Mouse (Mus musculus) kidney, postnatal 0 days (tissue): ENCODE data around the gene Dhx34. TPM values are rescaled to one million over a fixed set of nuclear protein-coding genes. Genes with fewer than 3 reads are reported as not detected.

Experiments
- ATAC-seq: fragments of 200-750 bp; cut with Nextera tagmentation; replicated peaks from 2 replicates; pipeline ENCODE4 v1.8.0; 2017; ENCODE audit warnings: low read depth, moderate number of reproducible peaks, moderate TSS enrichment, moderate library complexity; ENCODE audit not compliant: low FRiP score
- DNase-seq: peaks from one replicate; pipeline ENCODE4 v3.0.0-alpha.2; 2016; ENCODE audit warnings: low spot score
- H3K27ac ChIP-seq: fragments of 300-500 bp; sonication (generic); 2 replicates; pipeline ENCODE4 v1.5.1; 2014; ENCODE audit warnings: mild to moderate bottlenecking
- H3K27me3 ChIP-seq: fragments of 300-500 bp; sonication (generic); 2 replicates; pipeline ENCODE4 v1.6.1; 2014; ENCODE audit warnings: low read length, mixed read lengths; ENCODE audit not compliant: insufficient read depth
- H3K36me3 ChIP-seq: fragments of 300-500 bp; sonication (generic); 2 replicates; pipeline ENCODE4 v1.6.1; 2014; ENCODE audit warnings: low read length, mixed read lengths; ENCODE audit not compliant: insufficient read depth
- H3K4me1 ChIP-seq: fragments of 300-500 bp; sonication (generic); replicated peaks from 2 replicates; pipeline ENCODE4 v1.6.1; 2014; ENCODE audit warnings: antibody characterized with exemption, low read length, mixed read lengths; ENCODE audit not compliant: insufficient read depth
- H3K4me2 ChIP-seq: fragments of 300-500 bp; sonication (generic); 2 replicates; pipeline ENCODE4 v1.6.1; 2014; ENCODE audit warnings: mild to moderate bottlenecking, low read length, moderate library complexity, mixed read lengths
- H3K4me3 ChIP-seq: fragments of 300-500 bp; sonication (generic); replicated peaks from 2 replicates; pipeline ENCODE4 v1.5.1; 2014; ENCODE audit warnings: low read depth, low read length
- H3K9ac ChIP-seq: fragments of 300-500 bp; sonication (generic); 2 replicates; pipeline ENCODE4 v1.6.1; 2014; ENCODE audit warnings: low read depth, low read length
- H3K9me3 ChIP-seq: fragments of 300-500 bp; sonication (generic); replicated peaks from 2 replicates; pipeline ENCODE4 v1.6.1; 2016; ENCODE audit warnings: low read length, inconsistent platforms, mixed read lengths
- CTCF ChIP-seq: IDR thresholded peaks from 2 replicates; pipeline ENCODE4 v1.5.1; 2016; ENCODE audit warnings: antibody characterized with exemption, low read depth, mild to moderate bottlenecking, moderate library complexity
- WGBS: fragments of 180-500 bp; shearing (Covaris S2); extraction: QIAGEN DNeasy Blood & Tissue Kit; methylation state at CpG from one replicate; pipeline ENCODE4 v1.1.7; 2014; 5-methylcytosine and 5-hydroxymethylcytosine counted together
- polyA plus RNA-seq: library from polyadenylated mRNA; unstranded; fragments of >200 nt; fragmentation: Nextera tagmentation; extraction: Ambion mirVana; gene quantifications from 2 replicates; pipeline ENCODE4 v1.2.1, GENCODE M21; 2015

Gene Dhx34
- polyA plus RNA-seq, 1 experiment from 2014 or later = 11.6 TPM

DNA sequence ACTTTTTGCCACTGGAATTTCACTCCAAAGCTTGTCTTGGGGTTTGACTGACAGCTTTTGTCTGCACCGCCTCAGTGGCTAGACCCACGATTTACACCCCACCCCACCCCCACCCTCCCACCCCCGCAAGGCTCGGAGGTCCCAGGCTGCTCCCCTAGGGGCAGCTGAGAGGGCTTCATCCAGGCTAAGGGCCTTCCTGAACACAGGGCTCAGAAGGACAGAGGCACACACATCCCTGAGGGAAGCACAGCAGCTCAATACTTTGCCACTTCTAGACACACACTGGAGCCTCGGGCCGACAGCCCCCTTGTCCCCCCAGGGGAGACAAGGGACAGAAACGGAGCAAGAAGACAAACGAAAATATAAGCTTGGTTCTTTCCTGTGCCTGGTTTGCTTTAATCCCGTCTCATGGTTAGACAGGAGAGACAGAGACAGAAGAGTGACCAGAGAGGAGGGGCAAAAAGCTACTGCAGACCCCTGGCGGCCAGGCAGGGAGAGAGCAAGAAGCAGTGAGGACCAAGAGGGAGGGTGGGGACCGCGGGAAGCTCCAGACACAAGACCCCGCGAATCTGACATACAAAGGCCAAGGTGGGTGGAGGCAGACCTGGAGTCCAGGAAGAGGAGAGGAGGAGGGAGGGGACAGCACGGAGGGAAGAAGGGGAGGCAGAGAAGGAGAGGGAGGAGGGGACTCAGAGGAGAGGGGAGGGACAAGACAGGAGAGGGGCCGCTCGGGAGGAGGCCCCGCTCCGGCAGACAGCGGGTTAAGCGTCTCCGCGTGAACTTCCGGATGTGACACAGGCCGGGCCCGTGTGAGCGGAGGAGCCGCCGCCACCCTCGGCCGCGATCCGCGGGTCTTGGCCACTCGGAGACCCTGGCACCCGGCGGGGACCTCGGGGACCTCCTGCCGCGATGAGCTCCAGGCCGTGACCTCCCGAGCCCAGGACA, 47.0 kb downstream of the Dhx34 start, which contains the start of gene Meis3:
TSS of gene Meis3 (plus strand) at position 494 of the 945 bp plus-strand sequence.
- no peaks in the 10 kb centered on the region for H3K9me3 ChIP-seq
- peak within 1 kb of the TSS; percentile 62 for H3K9ac ChIP-seq
- TF ChIP-seq CTCF = peak; percentile 59
- peak; percentile 50; the same call in 1 of the 2 replicates for ATAC-seq
- H3K4me2 ChIP-seq = peak within 1 kb of the TSS; percentile 79
- H3K4me3 ChIP-seq = peak within 1 kb of the TSS; percentile 54
- no peaks in the 10 kb centered on the region for H3K36me3 ChIP-seq
- 0 out of 2 replicates have a peak, but pooled peaks cover 3% of the 10 kb centered on the region for H3K4me1 ChIP-seq
- H3K27me3 ChIP-seq = no peaks in the 10 kb centered on the region
- 0% methylated on average over 22 of the region's 42 CpGs for WGBS
- DNase-seq = peak; percentile 74
- no peak within 1 kb of the TSS for H3K27ac ChIP-seq

DNA sequence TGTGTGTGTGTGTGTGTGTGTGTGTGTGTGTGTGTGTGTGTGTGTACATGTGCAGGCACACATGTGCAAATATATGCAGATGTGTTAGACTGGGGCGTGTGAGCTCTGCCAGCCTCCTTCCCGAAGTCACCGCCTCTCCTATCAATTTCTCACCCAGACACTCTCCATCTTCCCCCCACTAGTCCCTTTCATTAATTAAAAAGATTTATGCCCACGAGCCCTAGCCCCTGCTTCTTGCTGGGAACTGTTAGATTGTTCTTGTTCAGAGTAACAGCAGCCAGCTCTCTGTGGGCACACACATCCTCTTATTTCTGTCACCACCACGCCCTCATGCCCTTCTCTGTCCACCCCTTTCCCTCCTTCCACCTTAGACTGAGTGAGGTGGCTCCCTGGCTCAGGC, 48.7 kb downstream of the Dhx34 start:
- no peak overlapping the region for H3K4me3 ChIP-seq
- H3K4me2 ChIP-seq = no peak overlapping the region
- peak; percentile 76 for DNase-seq
- no peak overlapping the region for H3K9ac ChIP-seq
- H3K4me1 ChIP-seq = 0 out of 2 replicates have a peak, but pooled peaks cover 3% of the 10 kb centered on the region
- WGBS = 9% methylated on average over 5 of the region's 5 CpGs
- no peaks in the 10 kb centered on the region for H3K9me3 ChIP-seq
- H3K36me3 ChIP-seq = no peaks in the 10 kb centered on the region
- H3K27me3 ChIP-seq = no peaks in the 10 kb centered on the region
- TF ChIP-seq CTCF = no peak
- H3K27ac ChIP-seq = no peak overlapping the region
- ATAC-seq = no peak

DNA sequence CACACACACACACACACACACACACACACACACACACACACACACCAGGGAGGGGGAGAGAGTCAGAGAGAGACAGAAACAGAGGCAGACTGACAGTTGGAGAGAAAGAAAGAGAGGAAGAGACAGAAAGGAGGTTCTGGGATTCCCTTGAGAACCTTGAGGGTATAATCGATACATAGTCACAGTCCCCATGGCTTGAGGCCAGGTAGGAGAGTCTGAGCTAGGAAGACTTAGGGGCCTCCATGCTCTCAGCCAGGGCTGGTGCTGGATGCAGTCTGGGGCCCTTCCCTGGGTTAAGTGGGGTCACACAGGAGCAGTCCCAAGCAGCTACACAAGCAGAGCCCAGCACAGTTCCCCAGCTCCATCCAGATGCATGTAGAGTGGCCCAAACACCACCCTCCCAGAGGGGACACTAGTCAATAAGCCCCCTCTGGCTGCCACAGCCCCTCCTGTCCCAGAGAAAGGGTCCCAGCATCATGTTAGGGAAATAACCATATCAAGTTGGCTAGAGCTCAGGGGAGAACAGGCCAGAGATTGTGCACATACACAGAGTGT, 49.2 kb downstream of the Dhx34 start:
- WGBS = 7% methylated on average over 1 of the region's 1 CpGs
- H3K4me2 ChIP-seq = no peak overlapping the region
- H3K9ac ChIP-seq = no peak overlapping the region
- H3K4me1 ChIP-seq = 0 out of 2 replicates have a peak, but pooled peaks cover 3% of the 10 kb centered on the region
- H3K27me3 ChIP-seq = no peaks in the 10 kb centered on the region
- no peaks in the 10 kb centered on the region for H3K9me3 ChIP-seq
- no peak for ATAC-seq
- H3K36me3 ChIP-seq = no peaks in the 10 kb centered on the region
- DNase-seq = no peak
- TF ChIP-seq CTCF = no peak
- no peak overlapping the region for H3K4me3 ChIP-seq
- H3K27ac ChIP-seq = no peak overlapping the region

DNA sequence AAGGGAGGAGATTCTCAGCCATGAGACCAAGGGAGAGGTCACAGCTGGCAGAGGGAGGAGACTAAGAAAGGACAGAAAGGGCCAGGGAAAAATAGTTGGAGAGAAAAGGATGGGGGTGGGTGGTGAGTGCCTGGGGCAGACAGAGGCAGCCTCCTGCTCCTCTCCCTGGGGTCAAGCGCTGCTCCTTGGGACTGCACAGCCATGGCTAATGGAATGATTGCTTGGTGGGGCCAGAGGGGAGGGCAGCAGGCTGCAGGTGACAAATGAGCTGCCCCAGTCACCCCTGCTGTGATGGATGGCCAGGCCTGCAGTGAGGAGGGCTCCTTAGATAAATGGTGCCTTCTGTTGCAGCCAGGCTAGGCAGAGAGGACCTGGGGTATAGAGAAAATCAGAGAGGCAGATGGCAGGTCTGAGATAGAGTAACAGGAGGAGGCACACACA, 49.7 kb downstream of the Dhx34 start:
- Histone ChIP-seq H3K4me3 (no peak overlapping the region), H3K9ac (no peak overlapping the region), H3K9me3 (no peaks in the 10 kb centered on the region), H3K4me1 (0 out of 2 replicates have a peak, but pooled peaks cover 3% of the 10 kb centered on the region), H3K4me2 (no peak overlapping the region), H3K36me3 (no peaks in the 10 kb centered on the region), H3K27me3 (no peaks in the 10 kb centered on the region), H3K27ac (no peak overlapping the region)
- WGBS = 5% methylated on average over 1 of the region's 1 CpGs
- DNase-seq (peak; percentile 46), ATAC-seq (0 out of 2 replicates have a peak, but pooled peaks have one; percentile 12)
- no peak for TF ChIP-seq CTCF

DNA sequence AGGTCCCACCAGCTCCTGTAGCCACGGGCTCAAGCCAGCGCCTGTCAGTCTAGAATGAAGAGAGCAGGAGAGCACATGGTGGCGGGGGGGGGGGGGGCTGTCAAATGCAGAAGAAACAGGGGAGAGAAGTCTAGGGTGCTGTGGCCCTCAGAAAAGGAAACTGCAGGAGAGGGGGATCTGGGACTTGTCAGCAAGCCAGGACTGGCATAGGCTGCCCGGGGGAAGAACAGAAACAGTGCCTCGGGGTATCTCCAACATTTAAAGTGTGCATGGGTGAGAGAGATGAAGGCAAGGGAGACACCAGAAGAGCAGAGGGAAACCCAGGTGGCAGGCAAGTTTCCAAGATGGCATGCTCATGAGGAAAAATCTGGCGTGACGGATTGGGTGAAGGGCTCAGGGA, 59.8 kb downstream of the Dhx34 start:
- no peak overlapping the region for H3K4me2 ChIP-seq
- TF ChIP-seq CTCF = no peak
- ATAC-seq (no peak), DNase-seq (no peak)
- 80% methylated on average over 7 of the region's 7 CpGs for WGBS
- no peaks in the 10 kb centered on the region for H3K36me3 ChIP-seq
- no peak overlapping the region for H3K27ac ChIP-seq
- H3K4me1 ChIP-seq = no peaks in the 10 kb centered on the region
- H3K9me3 ChIP-seq = no peaks in the 10 kb centered on the region
- H3K9ac ChIP-seq = no peak overlapping the region
- H3K4me3 ChIP-seq = no peak overlapping the region
- peaks cover 10% of the 10 kb centered on the region; the same call in 1 of the 2 replicates for H3K27me3 ChIP-seq

DNA sequence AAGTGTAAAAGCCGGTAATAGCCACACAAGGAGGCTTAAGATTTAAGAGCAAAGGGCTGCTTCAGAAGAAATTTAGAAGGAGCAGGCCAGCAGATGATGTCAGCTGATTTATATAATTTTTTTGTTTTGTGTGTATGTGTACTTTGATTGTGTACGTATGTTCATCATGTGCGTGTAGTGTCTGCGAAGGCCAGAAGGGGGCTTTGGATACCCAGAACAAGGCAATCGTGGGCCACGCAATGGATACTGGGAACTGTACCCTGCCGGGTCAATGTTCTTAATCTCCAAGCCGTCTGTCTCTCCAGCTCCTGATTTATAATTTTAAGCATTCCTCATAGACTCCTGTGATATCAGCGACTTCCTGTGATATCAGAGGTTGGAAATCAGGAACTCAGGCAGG, 60.5 kb downstream of the Dhx34 start:
- 80% methylated on average over 9 of the region's 9 CpGs for WGBS
- Histone ChIP-seq H3K9ac (no peak overlapping the region), H3K36me3 (no peaks in the 10 kb centered on the region), H3K9me3 (no peaks in the 10 kb centered on the region), H3K4me2 (no peak overlapping the region), H3K27ac (no peak overlapping the region), H3K4me3 (no peak overlapping the region), H3K27me3 (peaks cover 10% of the 10 kb centered on the region; the same call in 1 of the 2 replicates), H3K4me1 (no peaks in the 10 kb centered on the region)
- no peak for ATAC-seq
- DNase-seq = no peak
- no peak for TF ChIP-seq CTCF
